Mouse (Mus musculus): ENCODE measurements around the gene Acad8. TPM values are rescaled to one million over a fixed set of nuclear protein-coding genes. Genes with fewer than 3 reads are reported as not detected.

Acad8 gene
- polyA plus RNA-seq, 1 experiment from 2014 or later, result 37.8 TPM

DNA sequence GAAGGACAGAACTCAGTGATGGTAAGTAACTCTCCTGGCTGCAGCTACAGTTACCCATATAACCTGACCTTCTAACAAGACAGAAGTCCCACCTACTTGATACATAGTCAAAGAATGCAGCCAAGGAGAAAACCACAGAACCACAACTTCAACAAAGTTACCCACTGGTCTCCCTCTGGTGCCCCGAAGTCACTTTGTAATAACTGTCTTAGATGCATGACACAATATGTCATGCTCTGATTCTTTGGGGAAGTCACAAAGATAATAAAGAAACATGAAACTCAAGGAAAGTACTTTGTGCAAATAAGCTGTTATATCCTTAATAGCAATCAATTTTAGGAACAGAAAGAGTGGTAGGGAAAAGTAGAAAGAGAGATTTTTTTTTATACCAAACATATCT lies 27.3 kb upstream of the Acad8 start:
- H3K4me1 ChIP-seq (replicated peaks; ENCODE audit: control insufficient read depth, insufficient read depth), result peaks cover 7% of the 10 kb centered on the region; the same call in 1 of the 2 replicates
- TF ChIP-seq EP300 (optimal IDR thresholded peaks at IDR 0.05), result no peak
- no peak for TF ChIP-seq CTCF (IDR thresholded peaks at IDR 0.05; ENCODE audit: low read depth)

DNA sequence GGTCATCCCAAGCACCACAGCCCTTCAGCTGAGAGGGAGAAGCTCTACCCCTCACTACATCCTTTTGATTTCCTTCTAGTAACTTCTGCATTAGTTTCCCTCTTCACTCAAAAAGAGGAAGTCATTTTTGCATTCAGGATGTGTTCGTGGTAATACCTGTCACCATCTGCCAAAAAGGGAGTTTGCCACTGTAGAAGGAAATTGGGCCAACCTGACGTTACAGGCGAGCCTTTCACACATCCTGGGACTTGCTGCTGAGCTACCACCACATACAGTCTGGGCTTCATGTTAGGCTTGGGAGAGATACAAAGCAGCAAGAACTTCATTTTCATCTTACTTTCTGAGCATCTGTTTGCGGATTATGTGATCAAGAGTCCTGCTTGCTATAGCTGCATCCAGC lies 24.3 kb upstream of the Acad8 start:
- ATAC-seq (ENCODE audit: low FRiP score, low TSS enrichment) (no peak), DNase-seq (ENCODE audit: low spot score) (no peak)
- TF ChIP-seq CTCF (IDR thresholded peaks at IDR 0.05; ENCODE audit: low read depth) (no peak), EP300 (optimal IDR thresholded peaks at IDR 0.05) (no peak)
- Histone ChIP-seq H3K4me2 (replicated peaks; ENCODE audit: low read depth) (no peak overlapping the region), H3K27me3 (ENCODE audit: control insufficient read depth, insufficient read depth, low read length) (no peaks in the 10 kb centered on the region), H3K4me3 (ENCODE audit: low read depth, low read length) (no peak overlapping the region), H3K27ac (replicated peaks) (no peak overlapping the region), H3K9ac (ENCODE audit: low read length) (no peak overlapping the region), H3K9me3 (ENCODE audit: control insufficient read depth, low read length) (no peaks in the 10 kb centered on the region), H3K4me1 (replicated peaks; ENCODE audit: control insufficient read depth, insufficient read depth) (peaks cover 3% of the 10 kb centered on the region; the same call in 1 of the 2 replicates), H3K36me3 (ENCODE audit: control insufficient read depth, insufficient read depth, low read length) (no peaks in the 10 kb centered on the region)
- 81% methylated on average over 4 of the region's 4 CpGs for WGBS

More for the DNA sequence above, 27.3 kb upstream of the Acad8 start:
- no peak for ATAC-seq (ENCODE audit: low FRiP score, low TSS enrichment)
- Histone ChIP-seq H3K4me3 (ENCODE audit: low read depth, low read length) (no peak overlapping the region), H3K27me3 (ENCODE audit: control insufficient read depth, insufficient read depth, low read length) (no peaks in the 10 kb centered on the region), H3K9ac (ENCODE audit: low read length) (no peak overlapping the region), H3K27ac (replicated peaks) (no peak overlapping the region), H3K36me3 (ENCODE audit: control insufficient read depth, insufficient read depth, low read length) (no peaks in the 10 kb centered on the region), H3K4me2 (replicated peaks; ENCODE audit: low read depth) (no peak overlapping the region), H3K9me3 (ENCODE audit: control insufficient read depth, low read length) (no peaks in the 10 kb centered on the region)
- DNase-seq (ENCODE audit: low spot score), result no peak
- WGBS, result 63% methylated on average over 1 of the region's 1 CpGs

DNA sequence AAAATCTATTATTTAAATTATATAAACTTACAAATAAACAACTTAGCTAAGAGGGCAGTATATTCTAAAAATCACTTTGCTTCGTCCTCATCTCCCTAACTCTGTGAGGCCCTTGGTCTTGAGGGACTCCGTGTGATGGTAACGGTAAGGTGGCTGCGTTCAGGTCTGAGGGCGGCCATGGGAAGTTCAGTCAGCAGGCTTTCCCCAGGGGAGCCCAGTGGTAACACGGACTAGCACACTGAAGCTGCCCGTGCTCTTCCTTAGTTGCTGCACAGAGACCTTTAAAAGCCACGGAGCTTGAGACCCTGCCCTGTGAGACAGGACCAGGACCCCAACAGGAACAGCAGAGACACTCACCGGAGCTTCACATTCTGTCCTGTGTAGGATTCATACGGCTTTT lies 19.6 kb upstream of the Acad8 start:
- TF ChIP-seq CTCF (IDR thresholded peaks at IDR 0.05; ENCODE audit: low read depth) (no peak), EP300 (optimal IDR thresholded peaks at IDR 0.05) (no peak)
- Histone ChIP-seq H3K9me3 (ENCODE audit: control insufficient read depth, low read length) (no peaks in the 10 kb centered on the region), H3K9ac (ENCODE audit: low read length) (no peak overlapping the region), H3K4me3 (ENCODE audit: low read depth, low read length) (no peak overlapping the region), H3K4me1 (replicated peaks; ENCODE audit: control insufficient read depth, insufficient read depth) (no peaks in the 10 kb centered on the region), H3K27me3 (ENCODE audit: control insufficient read depth, insufficient read depth, low read length) (no peaks in the 10 kb centered on the region), H3K4me2 (replicated peaks; ENCODE audit: low read depth) (no peak overlapping the region), H3K27ac (replicated peaks) (no peak overlapping the region), H3K36me3 (ENCODE audit: control insufficient read depth, insufficient read depth, low read length) (peaks cover 10% of the 10 kb centered on the region)
- no peak for ATAC-seq (ENCODE audit: low FRiP score, low TSS enrichment)
- 94% methylated on average over 10 of the region's 10 CpGs for WGBS
- no peak for DNase-seq (ENCODE audit: low spot score)

DNA sequence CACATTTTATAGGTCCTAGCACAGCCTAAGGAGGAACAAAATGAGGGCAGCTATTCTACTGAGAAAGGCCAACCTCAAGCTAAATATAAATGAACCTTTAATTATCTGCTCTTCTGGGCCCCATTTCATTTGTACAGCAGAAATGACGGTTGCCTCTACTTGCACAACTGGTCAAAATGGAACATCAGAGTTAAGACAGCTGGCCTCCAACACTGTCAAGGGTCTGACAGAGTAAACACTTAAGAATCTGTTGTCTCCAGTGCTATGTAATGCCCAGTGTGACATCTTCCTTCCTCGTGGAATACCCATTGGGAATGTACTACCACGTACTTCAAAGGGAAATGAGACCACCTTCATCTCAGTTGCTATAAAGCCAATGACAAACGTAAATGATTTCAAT lies 12.2 kb upstream of the Acad8 start:
- no peak for DNase-seq (ENCODE audit: low spot score)
- TF ChIP-seq CTCF (IDR thresholded peaks at IDR 0.05; ENCODE audit: low read depth) (no peak), EP300 (optimal IDR thresholded peaks at IDR 0.05) (no peak)
- no peaks in the 10 kb centered on the region for H3K9me3 ChIP-seq (ENCODE audit: control insufficient read depth, low read length)
- H3K36me3 ChIP-seq (ENCODE audit: control insufficient read depth, insufficient read depth, low read length), result peaks cover 31% of the 10 kb centered on the region
- H3K9ac ChIP-seq (ENCODE audit: low read length), result no peak overlapping the region
- no peak overlapping the region for H3K4me3 ChIP-seq (ENCODE audit: low read depth, low read length)
- no peak overlapping the region for H3K4me2 ChIP-seq (replicated peaks; ENCODE audit: low read depth)
- H3K27ac ChIP-seq (replicated peaks), result no peak overlapping the region
- no peaks in the 10 kb centered on the region for H3K4me1 ChIP-seq (replicated peaks; ENCODE audit: control insufficient read depth, insufficient read depth)
- WGBS, result 85% methylated on average over 4 of the region's 4 CpGs
- no peaks in the 10 kb centered on the region for H3K27me3 ChIP-seq (ENCODE audit: control insufficient read depth, insufficient read depth, low read length)
- no peak for ATAC-seq (ENCODE audit: low FRiP score, low TSS enrichment)

DNA sequence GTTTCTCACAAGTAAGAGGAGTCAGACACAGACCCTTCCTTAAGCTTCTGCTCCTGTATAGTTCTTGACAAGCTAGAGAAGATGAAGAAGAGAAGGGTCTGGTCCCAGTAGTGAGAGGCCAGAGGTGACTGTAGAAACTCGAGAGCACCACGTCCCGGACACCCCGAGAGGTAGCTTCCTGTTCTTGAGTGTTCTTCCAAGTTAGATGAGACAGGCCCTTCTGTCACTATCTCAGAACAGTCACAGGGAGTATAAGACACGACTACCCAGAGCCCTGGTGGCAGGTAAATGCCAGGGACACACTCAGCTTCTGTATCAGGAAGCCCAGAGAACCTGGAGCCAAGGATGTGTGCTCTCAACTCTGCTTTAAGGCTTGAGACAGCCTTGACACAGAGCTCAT lies 9.9 kb upstream of the Acad8 start:
- TF ChIP-seq EP300 (optimal IDR thresholded peaks at IDR 0.05), result no peak
- TF ChIP-seq CTCF (IDR thresholded peaks at IDR 0.05; ENCODE audit: low read depth), result no peak
- Histone ChIP-seq H3K4me3 (ENCODE audit: low read depth, low read length) (no peak overlapping the region), H3K27ac (replicated peaks) (no peak overlapping the region), H3K4me1 (replicated peaks; ENCODE audit: control insufficient read depth, insufficient read depth) (no peaks in the 10 kb centered on the region), H3K27me3 (ENCODE audit: control insufficient read depth, insufficient read depth, low read length) (no peaks in the 10 kb centered on the region), H3K4me2 (replicated peaks; ENCODE audit: low read depth) (no peak overlapping the region), H3K9me3 (ENCODE audit: control insufficient read depth, low read length) (no peaks in the 10 kb centered on the region), H3K36me3 (ENCODE audit: control insufficient read depth, insufficient read depth, low read length) (peaks cover 25% of the 10 kb centered on the region), H3K9ac (ENCODE audit: low read length) (no peak overlapping the region)
- ATAC-seq (ENCODE audit: low FRiP score, low TSS enrichment) (no peak), DNase-seq (ENCODE audit: low spot score) (no peak)
- WGBS, result 77% methylated on average over 5 of the region's 5 CpGs

DNA sequence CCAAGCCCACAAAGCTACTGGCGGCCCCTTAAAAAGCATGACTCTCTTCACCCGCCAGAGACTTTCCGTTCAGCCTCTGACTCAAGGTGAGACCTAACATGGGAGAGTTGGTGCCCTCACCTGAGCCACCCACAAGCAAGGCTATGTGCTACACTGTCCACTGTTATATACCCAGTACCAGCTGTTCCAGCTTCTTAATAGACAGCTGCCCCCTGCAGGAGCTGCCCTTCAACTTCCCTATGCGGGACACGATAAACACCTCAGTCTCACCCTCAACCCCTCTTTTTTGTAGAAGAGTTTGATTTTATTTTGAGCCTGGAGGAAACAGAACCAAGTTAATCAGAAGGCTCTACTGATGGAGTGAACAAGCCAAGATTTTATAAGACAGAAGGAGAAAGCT lies 7.5 kb upstream of the Acad8 start:
- ATAC-seq (ENCODE audit: low FRiP score, low TSS enrichment) (no peak), DNase-seq (ENCODE audit: low spot score) (no peak)
- peaks cover 22% of the 10 kb centered on the region for H3K36me3 ChIP-seq (ENCODE audit: control insufficient read depth, insufficient read depth, low read length)
- peak; percentile 26; the same call in 1 of the 2 replicates for TF ChIP-seq CTCF (IDR thresholded peaks at IDR 0.05; ENCODE audit: low read depth)
- no peak for TF ChIP-seq EP300 (optimal IDR thresholded peaks at IDR 0.05)
- H3K4me3 ChIP-seq (ENCODE audit: low read depth, low read length), result no peak overlapping the region
- H3K9ac ChIP-seq (ENCODE audit: low read length), result no peak overlapping the region
- no peaks in the 10 kb centered on the region for H3K9me3 ChIP-seq (ENCODE audit: control insufficient read depth, low read length)
- H3K27ac ChIP-seq (replicated peaks), result no peak overlapping the region
- no peak overlapping the region for H3K4me2 ChIP-seq (replicated peaks; ENCODE audit: low read depth)
- no peaks in the 10 kb centered on the region for H3K4me1 ChIP-seq (replicated peaks; ENCODE audit: control insufficient read depth, insufficient read depth)
- no peaks in the 10 kb centered on the region for H3K27me3 ChIP-seq (ENCODE audit: control insufficient read depth, insufficient read depth, low read length)
- WGBS, result 87% methylated on average over 5 of the region's 5 CpGs

Data from stomach, postnatal 0 days (tissue).